Mouse (Mus musculus): Measurements from ENCODE around the gene Mapkapk3. TPM values are rescaled to one million over a fixed set of nuclear protein-coding genes. Genes with fewer than 3 reads are reported as not detected.

Mapkapk3 gene
- polyA plus RNA-seq, 1 experiment from 2014 or later: 4.9 TPM

DNA sequence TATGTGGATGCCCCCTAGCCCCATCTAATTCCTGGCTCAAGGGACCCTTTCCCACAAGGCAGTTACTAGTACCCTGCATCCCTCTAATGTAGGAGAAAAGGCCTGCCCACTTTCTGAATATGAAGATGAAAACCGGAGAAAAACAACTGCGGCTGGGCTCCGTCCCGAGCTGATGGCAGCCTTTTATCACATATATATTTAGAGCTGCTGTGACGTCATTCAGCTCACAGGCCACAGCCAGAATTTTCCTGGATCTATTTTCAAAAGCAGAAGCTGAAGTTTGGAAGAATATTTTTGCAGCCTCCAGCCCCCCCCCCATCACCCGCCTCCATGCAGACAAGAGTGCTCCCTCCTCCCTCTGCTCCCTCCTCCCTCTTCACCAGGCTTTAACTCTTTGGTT, 30.1 kb downstream of the Mapkapk3 start:
- Histone ChIP-seq H3K9ac (ENCODE audit: low read length) (no peak overlapping the region), H3K27me3 (ENCODE audit: control insufficient read depth, insufficient read depth, low read length) (no peaks in the 10 kb centered on the region), H3K4me3 (ENCODE audit: low read depth, low read length) (no peak overlapping the region), H3K27ac (ENCODE audit: low read depth, low read length) (no peak overlapping the region), H3K4me2 (ENCODE audit: low read depth, low read length, severe bottlenecking) (no peak overlapping the region), H3K9me3 (ENCODE audit: control insufficient read depth, low read length) (no peaks in the 10 kb centered on the region), H3K4me1 (replicated peaks; ENCODE audit: control insufficient read depth, insufficient read depth, low read length) (0 out of 2 replicates have a peak, but pooled peaks cover 2% of the 10 kb centered on the region), H3K36me3 (ENCODE audit: control insufficient read depth, insufficient read depth, low read length) (no peaks in the 10 kb centered on the region)
- ATAC-seq (replicated peaks; ENCODE audit: low FRiP score) (no peak), DNase-seq (ENCODE audit: low spot score) (no peak)
- 75% methylated on average over 6 of the region's 6 CpGs for WGBS

DNA sequence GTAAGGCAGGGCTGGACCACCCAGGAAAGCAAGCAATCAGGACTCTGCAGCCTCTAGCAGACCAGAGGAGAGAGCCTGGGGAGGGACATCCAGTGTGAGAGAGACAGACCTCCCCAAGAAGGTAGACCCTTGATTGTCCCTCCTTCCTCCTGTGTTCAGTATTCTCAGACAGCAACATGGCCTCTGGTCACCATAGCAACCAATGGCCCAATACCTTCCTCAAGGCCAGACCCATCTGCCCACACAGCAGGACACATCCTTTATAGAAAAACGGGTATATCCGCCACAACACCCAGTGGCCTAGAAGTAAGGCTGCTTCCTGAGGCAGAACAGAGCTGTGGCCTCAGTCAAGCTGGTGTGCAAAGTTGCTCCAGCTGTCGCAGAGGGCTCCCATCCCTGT, 34.1 kb downstream of the Mapkapk3 start:
- Histone ChIP-seq H3K27me3 (ENCODE audit: control insufficient read depth, insufficient read depth, low read length) (no peaks in the 10 kb centered on the region), H3K4me1 (replicated peaks; ENCODE audit: control insufficient read depth, insufficient read depth, low read length) (0 out of 2 replicates have a peak, but pooled peaks cover 2% of the 10 kb centered on the region), H3K9me3 (ENCODE audit: control insufficient read depth, low read length) (no peaks in the 10 kb centered on the region), H3K27ac (ENCODE audit: low read depth, low read length) (no peak overlapping the region), H3K4me2 (ENCODE audit: low read depth, low read length, severe bottlenecking) (no peak overlapping the region), H3K36me3 (ENCODE audit: control insufficient read depth, insufficient read depth, low read length) (no peaks in the 10 kb centered on the region), H3K9ac (ENCODE audit: low read length) (no peak overlapping the region), H3K4me3 (ENCODE audit: low read depth, low read length) (no peak overlapping the region)
- ATAC-seq (replicated peaks; ENCODE audit: low FRiP score) (0 out of 2 replicates have a peak, but pooled peaks have one; percentile 53), DNase-seq (ENCODE audit: low spot score) (no peak)
- WGBS: 50% methylated on average over 3 of the region's 3 CpGs

DNA sequence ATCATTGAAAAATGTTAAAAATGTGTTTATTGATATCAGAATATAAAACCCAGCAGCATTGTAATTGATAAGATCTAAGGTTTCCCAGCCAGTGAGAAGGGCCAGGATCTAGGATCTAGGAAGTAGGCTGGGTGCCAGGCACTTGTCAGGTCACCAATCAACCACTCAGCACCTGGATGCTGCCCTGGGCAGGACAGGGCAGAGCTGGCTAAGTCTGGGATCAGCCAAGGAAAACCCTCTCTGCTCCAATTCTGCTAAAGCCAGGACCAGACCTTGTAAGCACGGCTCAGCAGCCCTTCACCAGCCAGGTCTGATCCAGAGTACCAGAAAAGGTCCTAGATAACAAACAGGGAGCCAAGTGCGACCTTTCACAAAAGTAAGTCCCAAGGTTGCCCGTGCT, 34.8 kb downstream of the Mapkapk3 start:
- DNase-seq (ENCODE audit: low spot score) (no peak), ATAC-seq (replicated peaks; ENCODE audit: low FRiP score) (no peak)
- no peak overlapping the region for H3K27ac ChIP-seq (ENCODE audit: low read depth, low read length)
- no peaks in the 10 kb centered on the region for H3K36me3 ChIP-seq (ENCODE audit: control insufficient read depth, insufficient read depth, low read length)
- H3K9me3 ChIP-seq (ENCODE audit: control insufficient read depth, low read length): no peaks in the 10 kb centered on the region
- no peak overlapping the region for H3K4me3 ChIP-seq (ENCODE audit: low read depth, low read length)
- no peak overlapping the region for H3K4me2 ChIP-seq (ENCODE audit: low read depth, low read length, severe bottlenecking)
- 86% methylated on average over 3 of the region's 3 CpGs for WGBS
- H3K9ac ChIP-seq (ENCODE audit: low read length): no peak overlapping the region
- no peaks in the 10 kb centered on the region for H3K27me3 ChIP-seq (ENCODE audit: control insufficient read depth, insufficient read depth, low read length)
- 0 out of 2 replicates have a peak, but pooled peaks cover 2% of the 10 kb centered on the region for H3K4me1 ChIP-seq (replicated peaks; ENCODE audit: control insufficient read depth, insufficient read depth, low read length)

DNA sequence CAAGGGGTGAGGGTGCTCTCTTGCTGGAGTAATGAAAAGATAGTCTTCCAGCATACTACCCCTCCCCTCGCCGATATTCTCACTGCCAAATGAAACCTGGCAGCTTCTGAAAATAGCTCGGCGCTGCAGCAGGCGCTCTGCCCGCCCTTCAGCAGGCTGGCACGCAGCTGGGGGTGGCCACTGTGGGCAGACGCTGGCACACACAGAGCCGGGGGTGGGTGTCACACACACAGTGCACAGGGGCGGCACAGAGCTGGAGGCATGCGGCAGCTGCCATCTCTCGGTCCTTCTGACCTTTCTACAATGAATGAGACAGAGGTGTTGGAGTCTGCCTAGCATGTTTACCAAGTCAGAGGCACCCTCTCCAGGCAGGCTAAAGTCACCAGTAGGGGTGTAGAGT, 35.2 kb downstream of the Mapkapk3 start:
- H3K36me3 ChIP-seq (ENCODE audit: control insufficient read depth, insufficient read depth, low read length): no peaks in the 10 kb centered on the region
- 87% methylated on average over 12 of the region's 12 CpGs for WGBS
- no peak overlapping the region for H3K9ac ChIP-seq (ENCODE audit: low read length)
- H3K4me3 ChIP-seq (ENCODE audit: low read depth, low read length): no peak overlapping the region
- no peak overlapping the region for H3K27ac ChIP-seq (ENCODE audit: low read depth, low read length)
- ATAC-seq (replicated peaks; ENCODE audit: low FRiP score) (no peak), DNase-seq (ENCODE audit: low spot score) (no peak)
- no peaks in the 10 kb centered on the region for H3K27me3 ChIP-seq (ENCODE audit: control insufficient read depth, insufficient read depth, low read length)
- no peak overlapping the region for H3K4me2 ChIP-seq (ENCODE audit: low read depth, low read length, severe bottlenecking)
- 0 out of 2 replicates have a peak, but pooled peaks cover 2% of the 10 kb centered on the region for H3K4me1 ChIP-seq (replicated peaks; ENCODE audit: control insufficient read depth, insufficient read depth, low read length)
- no peaks in the 10 kb centered on the region for H3K9me3 ChIP-seq (ENCODE audit: control insufficient read depth, low read length)

DNA sequence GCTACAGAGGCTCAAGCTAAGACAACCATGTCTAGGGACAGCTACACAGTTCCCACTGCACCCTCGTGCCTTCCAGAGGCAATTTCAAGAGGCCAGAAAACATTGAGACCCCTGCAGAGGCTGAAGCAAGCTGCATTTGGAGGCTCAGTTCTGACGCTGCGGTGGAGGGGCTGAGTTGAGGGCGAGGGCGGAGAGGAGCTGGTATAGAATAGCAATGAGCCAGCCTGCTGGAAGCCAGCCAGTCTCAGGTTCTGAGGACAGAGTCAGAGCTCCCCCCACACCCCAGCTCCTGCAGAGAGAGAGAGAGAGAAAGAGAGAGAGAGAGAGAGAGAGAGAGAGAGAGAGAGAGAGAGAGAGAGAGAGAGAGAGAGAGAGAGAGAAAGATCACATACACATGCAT, 37.5 kb downstream of the Mapkapk3 start:
- no peaks in the 10 kb centered on the region for H3K9me3 ChIP-seq (ENCODE audit: control insufficient read depth, low read length)
- no peak overlapping the region for H3K4me2 ChIP-seq (ENCODE audit: low read depth, low read length, severe bottlenecking)
- H3K36me3 ChIP-seq (ENCODE audit: control insufficient read depth, insufficient read depth, low read length): no peaks in the 10 kb centered on the region
- 20% methylated on average over 5 of the region's 5 CpGs for WGBS
- no peak overlapping the region for H3K9ac ChIP-seq (ENCODE audit: low read length)
- H3K27ac ChIP-seq (ENCODE audit: low read depth, low read length): no peak overlapping the region; the same call in 1 of the 2 replicates
- no peak overlapping the region for H3K4me3 ChIP-seq (ENCODE audit: low read depth, low read length)
- DNase-seq (ENCODE audit: low spot score) (no peak), ATAC-seq (replicated peaks; ENCODE audit: low FRiP score) (no peak)
- 0 out of 2 replicates have a peak, but pooled peaks cover 2% of the 10 kb centered on the region for H3K4me1 ChIP-seq (replicated peaks; ENCODE audit: control insufficient read depth, insufficient read depth, low read length)
- no peaks in the 10 kb centered on the region for H3K27me3 ChIP-seq (ENCODE audit: control insufficient read depth, insufficient read depth, low read length)

DNA sequence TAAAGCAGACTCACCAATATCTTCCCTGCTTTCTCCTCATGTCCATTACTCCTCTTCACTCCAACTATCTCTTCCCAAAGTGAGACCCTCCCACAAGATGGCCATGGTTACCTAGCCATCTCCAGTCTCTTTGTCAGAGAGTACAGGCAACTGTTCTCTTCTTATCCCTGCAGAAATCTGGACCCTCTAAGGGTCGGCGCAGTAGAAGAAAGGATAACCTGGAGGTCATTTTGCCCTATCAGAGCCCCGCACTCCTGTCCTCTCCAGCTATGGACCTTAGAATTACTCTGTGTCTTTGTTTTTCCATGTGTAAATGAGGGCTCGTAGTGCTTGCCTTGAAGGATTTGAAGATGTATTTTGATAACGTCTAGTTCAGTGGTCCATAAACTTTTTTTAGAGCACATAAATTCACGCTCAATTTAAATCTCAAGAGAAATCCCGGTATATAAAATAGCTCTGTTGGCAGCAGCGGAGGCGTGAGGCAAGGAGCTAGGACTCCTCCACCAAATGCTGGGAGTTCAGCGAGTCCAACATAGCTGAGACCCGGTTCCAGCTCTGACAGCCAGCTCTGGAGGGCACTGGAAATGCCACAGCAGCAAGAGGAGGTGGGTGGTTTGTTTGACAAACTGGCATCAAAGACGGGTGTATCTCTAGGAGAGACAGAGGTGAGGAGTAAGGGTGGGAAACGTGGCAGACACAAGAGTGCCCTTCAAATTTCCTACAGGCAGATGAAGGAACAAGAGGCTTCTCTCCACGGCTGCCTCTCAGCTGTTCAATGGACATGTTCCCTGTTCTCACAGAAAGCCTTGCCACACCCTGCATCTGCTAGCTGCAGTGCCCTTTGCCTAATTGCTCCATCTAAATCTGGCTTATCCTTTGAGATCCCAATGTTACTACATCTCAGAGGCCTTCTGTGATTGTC, 39.0 kb downstream of the Mapkapk3 start:
- ATAC-seq (replicated peaks; ENCODE audit: low FRiP score) (no peak), DNase-seq (ENCODE audit: low spot score) (no peak)
- no peaks in the 10 kb centered on the region for H3K4me1 ChIP-seq (replicated peaks; ENCODE audit: control insufficient read depth, insufficient read depth, low read length)
- no peaks in the 10 kb centered on the region for H3K9me3 ChIP-seq (ENCODE audit: control insufficient read depth, low read length)
- no peak overlapping the region for H3K27ac ChIP-seq (ENCODE audit: low read depth, low read length)
- H3K4me3 ChIP-seq (ENCODE audit: low read depth, low read length): no peak overlapping the region
- no peak overlapping the region for H3K4me2 ChIP-seq (ENCODE audit: low read depth, low read length, severe bottlenecking)
- H3K36me3 ChIP-seq (ENCODE audit: control insufficient read depth, insufficient read depth, low read length): no peaks in the 10 kb centered on the region
- H3K9ac ChIP-seq (ENCODE audit: low read length): no peak overlapping the region
- no peaks in the 10 kb centered on the region for H3K27me3 ChIP-seq (ENCODE audit: control insufficient read depth, insufficient read depth, low read length)
- 85% methylated on average over 14 of the region's 14 CpGs for WGBS

DNA sequence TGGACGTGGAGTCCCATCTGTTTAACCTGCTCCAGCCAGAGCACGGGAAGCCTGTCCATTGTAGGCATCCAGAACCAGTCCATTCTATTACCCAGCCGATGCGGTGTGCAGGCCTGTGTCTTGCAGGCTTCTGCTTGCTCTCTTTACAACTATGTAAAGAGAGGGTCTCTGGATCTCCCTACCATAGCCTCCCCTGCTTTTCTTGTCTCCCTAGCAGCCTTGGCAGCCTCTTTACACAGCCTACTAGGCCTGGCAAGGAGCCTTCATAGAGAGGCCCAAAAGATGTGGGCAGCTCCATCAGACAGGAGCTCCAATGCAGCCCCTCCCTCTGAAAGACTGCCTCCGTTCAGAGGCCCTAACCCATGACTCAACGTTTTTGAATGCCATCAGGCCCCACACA, 40.5 kb downstream of the Mapkapk3 start:
- 80% methylated on average over 6 of the region's 6 CpGs for WGBS
- H3K27me3 ChIP-seq (ENCODE audit: control insufficient read depth, insufficient read depth, low read length): no peaks in the 10 kb centered on the region
- no peak overlapping the region for H3K4me3 ChIP-seq (ENCODE audit: low read depth, low read length)
- no peaks in the 10 kb centered on the region for H3K9me3 ChIP-seq (ENCODE audit: control insufficient read depth, low read length)
- H3K36me3 ChIP-seq (ENCODE audit: control insufficient read depth, insufficient read depth, low read length): no peaks in the 10 kb centered on the region
- H3K4me1 ChIP-seq (replicated peaks; ENCODE audit: control insufficient read depth, insufficient read depth, low read length): no peaks in the 10 kb centered on the region
- no peak overlapping the region for H3K27ac ChIP-seq (ENCODE audit: low read depth, low read length)
- ATAC-seq (replicated peaks; ENCODE audit: low FRiP score) (no peak), DNase-seq (ENCODE audit: low spot score) (no peak)
- H3K4me2 ChIP-seq (ENCODE audit: low read depth, low read length, severe bottlenecking): no peak overlapping the region
- H3K9ac ChIP-seq (ENCODE audit: low read length): no peak overlapping the region

DNA sequence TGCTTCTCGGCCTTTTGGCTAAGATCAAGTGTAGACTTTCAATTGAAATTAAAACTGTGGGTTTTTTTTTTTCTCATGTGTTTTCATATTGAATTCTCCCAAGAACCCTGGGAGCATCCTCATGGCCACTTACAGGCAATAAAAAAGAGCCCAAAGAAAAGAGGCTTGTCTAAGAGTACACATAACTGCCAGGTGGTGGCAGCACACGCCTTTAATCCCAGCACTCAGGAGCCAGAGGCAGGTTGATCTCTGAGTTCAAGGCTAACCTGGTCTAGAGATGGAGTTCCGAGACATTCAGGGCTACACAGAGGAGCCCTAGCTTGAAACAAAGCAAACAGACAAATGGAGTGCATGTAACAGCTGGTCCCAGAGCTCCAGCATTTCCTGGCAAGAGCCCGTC, 43.5 kb downstream of the Mapkapk3 start:
- 68% methylated on average over 4 of the region's 4 CpGs for WGBS
- Histone ChIP-seq H3K4me2 (ENCODE audit: low read depth, low read length, severe bottlenecking) (no peak overlapping the region), H3K27me3 (ENCODE audit: control insufficient read depth, insufficient read depth, low read length) (no peaks in the 10 kb centered on the region), H3K4me1 (replicated peaks; ENCODE audit: control insufficient read depth, insufficient read depth, low read length) (no peaks in the 10 kb centered on the region), H3K4me3 (ENCODE audit: low read depth, low read length) (no peak overlapping the region), H3K9ac (ENCODE audit: low read length) (no peak overlapping the region), H3K36me3 (ENCODE audit: control insufficient read depth, insufficient read depth, low read length) (no peaks in the 10 kb centered on the region), H3K9me3 (ENCODE audit: control insufficient read depth, low read length) (no peaks in the 10 kb centered on the region), H3K27ac (ENCODE audit: low read depth, low read length) (no peak overlapping the region)
- no peak for ATAC-seq (replicated peaks; ENCODE audit: low FRiP score)
- no peak for DNase-seq (ENCODE audit: low spot score)

DNA sequence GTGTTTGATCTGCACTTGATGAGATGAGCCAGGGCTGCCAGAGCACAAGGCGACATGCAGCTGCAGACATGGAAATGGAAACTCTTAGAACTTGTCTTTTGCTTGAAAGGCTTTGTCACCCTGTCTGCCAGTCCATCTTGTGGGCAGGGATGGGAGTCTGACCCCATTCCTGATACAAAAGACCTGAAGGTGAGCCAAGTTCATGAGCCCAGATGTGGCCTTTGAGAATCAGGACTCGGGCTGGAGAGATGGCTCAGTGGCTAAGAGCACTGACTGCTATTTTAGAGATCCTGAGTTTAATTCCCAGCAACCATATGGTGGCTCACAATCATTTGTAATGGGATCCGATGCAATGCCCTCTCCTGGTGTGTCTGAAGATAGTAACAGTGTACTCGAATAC, 44.4 kb downstream of the Mapkapk3 start:
- no peak overlapping the region for H3K4me3 ChIP-seq (ENCODE audit: low read depth, low read length)
- no peak overlapping the region for H3K27ac ChIP-seq (ENCODE audit: low read depth, low read length)

More for the DNA sequence above, 44.4 kb downstream of the Mapkapk3 start:
- no peaks in the 10 kb centered on the region for H3K9me3 ChIP-seq (ENCODE audit: control insufficient read depth, low read length)
- H3K27me3 ChIP-seq (ENCODE audit: control insufficient read depth, insufficient read depth, low read length): no peaks in the 10 kb centered on the region
- no peak overlapping the region for H3K4me2 ChIP-seq (ENCODE audit: low read depth, low read length, severe bottlenecking)
- no peak for ATAC-seq (replicated peaks; ENCODE audit: low FRiP score)
- H3K36me3 ChIP-seq (ENCODE audit: control insufficient read depth, insufficient read depth, low read length): no peaks in the 10 kb centered on the region
- no peaks in the 10 kb centered on the region for H3K4me1 ChIP-seq (replicated peaks; ENCODE audit: control insufficient read depth, insufficient read depth, low read length)
- no peak overlapping the region for H3K9ac ChIP-seq (ENCODE audit: low read length)
- DNase-seq (ENCODE audit: low spot score): no peak
- WGBS: 75% methylated on average over 4 of the region's 4 CpGs
